Mouse (Mus musculus): ENCODE results near the gene Anapc16. TPM values are rescaled to one million over a fixed set of nuclear protein-coding genes. Genes with fewer than 3 reads are reported as not detected.

The Anapc16 gene
- total RNA-seq, 2 experiments from 2014 or later, result 49.5 to 50.7 TPM

- TF ChIP-seq CTCF (IDR thresholded peaks at IDR 0.05), result peak; percentile 79
- Histone ChIP-seq H3K27ac (peak overlapping the region; percentile 92), H3K4me3 (peak overlapping the region; percentile 92)
- DNase-seq, result peak; percentile 89
- intact Hi-C loops (cut with DNase I), result loop anchor here (1.0 to 2.0 kb wide), 2 partner anchors 30 to 55 kb away; no protein-coding TSS in a partner anchor
Observed at GRCm38 (mm10) chr10:59950716-59951191, 52.2 kb downstream of the Anapc16 start.

- H3K4me3 ChIP-seq, result peak overlapping the region; percentile 92
- intact Hi-C loops (cut with DNase I), result loop anchor here (1.0 to 2.0 kb wide), 2 partner anchors 29 to 55 kb away; no protein-coding TSS in a partner anchor
- H3K27ac ChIP-seq, result peak overlapping the region; percentile 92
- TF ChIP-seq CTCF (IDR thresholded peaks at IDR 0.05), result no peak
- DNase-seq, result no peak
Observed at GRCm38 (mm10) chr10:59949783-59950605, 52.9 kb downstream of the Anapc16 start.

GRCm38 (mm10) chr10:59949255-59949648 lies 53.7 kb downstream of the Anapc16 start:
- intact Hi-C loops (cut with DNase I), result no loop called here
- H3K27ac ChIP-seq, result peak overlapping the region; percentile 92

GRCm38 (mm10) chr10:59948363-59949254 lies 54.3 kb downstream of the Anapc16 start:
- TF ChIP-seq CTCF (IDR thresholded peaks at IDR 0.05), result no peak
- Histone ChIP-seq H3K27ac (peak overlapping the region; percentile 92), H3K4me3 (peak overlapping the region; percentile 92)
- intact Hi-C loops (cut with DNase I), result no loop called here
- DNase-seq, result peak; percentile 0

More at GRCm38 (mm10) chr10:59949255-59949648, 53.7 kb downstream of the Anapc16 start:
- no peak for TF ChIP-seq CTCF (IDR thresholded peaks at IDR 0.05)
- peak overlapping the region; percentile 92 for H3K4me3 ChIP-seq
- peak; percentile 75 for DNase-seq

- no peak for TF ChIP-seq CTCF (IDR thresholded peaks at IDR 0.05)
- peak; percentile 24 for DNase-seq
- Histone ChIP-seq H3K4me3 (peak overlapping the region; percentile 92; the same call in 1 of the 2 replicates), H3K27ac (peak overlapping the region; percentile 92)
- intact Hi-C loops (cut with DNase I), result no loop called here
Observed at GRCm38 (mm10) chr10:59947296-59948073, 55.5 kb downstream of the Anapc16 start.

GRCm38 (mm10) chr10:59946362-59946761 lies 56.6 kb downstream of the Anapc16 start:
- H3K4me3 ChIP-seq, result no peak overlapping the region
- no peak for DNase-seq
- intact Hi-C loops (cut with DNase I), result no loop called here
- no peak for TF ChIP-seq CTCF (IDR thresholded peaks at IDR 0.05)
- H3K27ac ChIP-seq, result no peak overlapping the region

GRCm38 (mm10) chr10:59945416-59945815 lies 57.5 kb downstream of the Anapc16 start:
- DNase-seq, result peak; percentile 6
- intact Hi-C loops (cut with DNase I), result no loop called here
- TF ChIP-seq CTCF (IDR thresholded peaks at IDR 0.05), result no peak
- Histone ChIP-seq H3K4me3 (no peak overlapping the region), H3K27ac (no peak overlapping the region)

- peak; percentile 79 for DNase-seq
- H3K4me3 ChIP-seq, result peak overlapping the region; percentile 67
- no peak for TF ChIP-seq CTCF (IDR thresholded peaks at IDR 0.05)
- intact Hi-C loops (cut with DNase I), result loop anchor here (2.0 kb wide), 1 partner anchor 19 kb away; no protein-coding TSS in a partner anchor
- H3K27ac ChIP-seq, result peak overlapping the region; percentile 79
Observed at GRCm38 (mm10) chr10:59943421-59943989, 59.4 kb downstream of the Anapc16 start.

GRCm38 (mm10) chr10:59942847-59943420 lies 60.0 kb downstream of the Anapc16 start:
- no peak for TF ChIP-seq CTCF (IDR thresholded peaks at IDR 0.05)
- H3K27ac ChIP-seq, result peak overlapping the region; percentile 79
- DNase-seq, result peak; percentile 69
- intact Hi-C loops (cut with DNase I), result loop anchor here (2.0 kb wide), 1 partner anchor 18 kb away; no protein-coding TSS in a partner anchor
- H3K4me3 ChIP-seq, result peak overlapping the region; percentile 67

GRCm38 (mm10) chr10:59942281-59942846 lies 60.6 kb downstream of the Anapc16 start:
- intact Hi-C loops (cut with DNase I), result loop anchor here (2.0 kb wide), 1 partner anchor 18 kb away; no protein-coding TSS in a partner anchor
- no peak for TF ChIP-seq CTCF (IDR thresholded peaks at IDR 0.05)
- H3K4me3 ChIP-seq, result peak overlapping the region; percentile 67
- DNase-seq, result no peak
- peak overlapping the region; percentile 79 for H3K27ac ChIP-seq

GRCm38 (mm10) chr10:59939081-59939480 lies 63.9 kb downstream of the Anapc16 start:
- no peak for TF ChIP-seq CTCF (IDR thresholded peaks at IDR 0.05)
- intact Hi-C loops (cut with DNase I), result no loop called here
- no peak overlapping the region for H3K27ac ChIP-seq
- no peak for DNase-seq
- H3K4me3 ChIP-seq, result no peak overlapping the region
